Mouse (Mus musculus): Measurements from ENCODE around the gene Bloc1s5. TPM values are rescaled to one million over a fixed set of nuclear protein-coding genes. Genes with fewer than 3 reads are reported as not detected.

Gene Bloc1s5
- polyA plus RNA-seq, 1 experiment = 8.7 TPM

DNA sequence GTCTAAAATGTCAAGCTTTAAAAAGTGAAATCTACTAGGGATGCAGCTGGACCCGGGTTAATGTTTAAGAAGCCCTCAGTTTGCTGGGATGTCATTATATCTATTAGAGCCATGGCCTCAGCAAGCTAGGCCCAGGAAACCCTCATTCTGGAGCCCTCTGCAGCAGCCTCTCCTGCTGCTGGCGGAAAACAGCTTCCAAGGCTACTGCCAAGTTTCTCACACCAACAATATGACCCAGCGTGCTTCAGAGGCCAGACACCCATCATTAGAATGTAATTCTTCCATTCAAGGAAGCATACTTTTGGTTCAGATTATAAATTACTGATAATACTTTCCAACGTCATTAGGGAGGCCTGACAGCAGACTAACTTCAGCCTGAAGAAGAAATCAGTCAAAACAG lies 18.0 kb downstream of the Bloc1s5 start:
- TF ChIP-seq POLR2AphosphoS2 (IDR thresholded peaks at IDR 0.05; ENCODE audit: insufficient read length, low read depth) = no peak
- TF ChIP-seq POLR2A (IDR thresholded peaks at IDR 0.05; ENCODE audit: insufficient read length, low read depth) = no peak
- TF ChIP-seq MYOG (IDR thresholded peaks at IDR 0.05; ENCODE audit: control insufficient read depth in 1 of 3, insufficient read depth in 1 of 3, insufficient read length in 2 of 3, low read depth in 2 of 3) = no peak
- no peak for TF ChIP-seq TCF3 (IDR thresholded peaks at IDR 0.05; ENCODE audit: insufficient read length, low read depth)
- no peak for TF ChIP-seq SRF (IDR thresholded peaks at IDR 0.05; ENCODE audit: control insufficient read depth, insufficient read length, low read depth)
- TF ChIP-seq MAX (IDR thresholded peaks at IDR 0.05; ENCODE audit: low read depth) = no peak
- no peak for TF ChIP-seq REST (IDR thresholded peaks at IDR 0.05; ENCODE audit: insufficient read depth, insufficient read length)
- TF ChIP-seq CEBPB (IDR thresholded peaks at IDR 0.05; ENCODE audit: insufficient read depth, poor library complexity, severe bottlenecking) = no peak
- no peak for TF ChIP-seq MYOD1 (IDR thresholded peaks at IDR 0.05; ENCODE audit: control insufficient read depth in 1 of 3, insufficient read length in 2 of 3, low read depth in 2 of 3)
- no peak for TF ChIP-seq TCF12 (IDR thresholded peaks at IDR 0.05; ENCODE audit: insufficient read depth, poor library complexity, severe bottlenecking)
- Histone ChIP-seq H3K79me2 (ENCODE audit: control insufficient read depth, insufficient read depth) (no peaks in the 10 kb centered on the region), H3K36me3 (ENCODE audit: control insufficient read depth, insufficient read depth) (no peaks in the 10 kb centered on the region), H3ac (ENCODE audit: control insufficient read depth, insufficient read length) (no peak overlapping the region), H3K4me3 (no peak overlapping the region), H3K4me2 (ENCODE audit: low read depth) (no peak overlapping the region), H3K27me3 (ENCODE audit: control insufficient read depth, insufficient read depth, insufficient read length) (no peaks in the 10 kb centered on the region)

DNA sequence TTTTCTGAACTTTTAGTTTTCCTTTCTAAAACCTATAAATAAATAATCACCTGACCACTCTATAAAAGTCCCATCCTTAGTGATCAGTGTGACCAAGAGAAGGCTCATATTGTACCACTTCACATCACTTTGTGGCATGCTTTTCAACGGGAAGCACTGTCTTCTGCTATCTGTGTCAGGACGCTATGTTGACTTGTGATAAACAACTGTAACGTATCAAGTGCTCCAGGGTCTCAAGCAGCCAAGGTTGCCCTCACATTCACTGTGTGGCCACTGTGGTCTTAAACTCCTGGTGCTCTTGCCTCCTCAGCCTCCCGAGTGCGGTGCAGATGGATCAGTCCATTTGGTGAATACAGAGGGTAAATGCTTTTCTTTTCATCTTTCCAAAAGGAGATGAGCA lies 19.3 kb downstream of the Bloc1s5 start:
- Histone ChIP-seq H3ac (ENCODE audit: control insufficient read depth, insufficient read length) (no peak overlapping the region), H3K36me3 (ENCODE audit: control insufficient read depth, insufficient read depth) (no peaks in the 10 kb centered on the region), H3K4me2 (ENCODE audit: low read depth) (no peak overlapping the region), H3K27me3 (ENCODE audit: control insufficient read depth, insufficient read depth, insufficient read length) (no peaks in the 10 kb centered on the region), H3K4me3 (no peak overlapping the region), H3K79me2 (ENCODE audit: control insufficient read depth, insufficient read depth) (no peaks in the 10 kb centered on the region)
- TF ChIP-seq MYOG (IDR thresholded peaks at IDR 0.05; ENCODE audit: control insufficient read depth in 1 of 3, insufficient read depth in 1 of 3, insufficient read length in 2 of 3, low read depth in 2 of 3) (no peak), POLR2A (IDR thresholded peaks at IDR 0.05; ENCODE audit: insufficient read length, low read depth) (no peak), USF1 (IDR thresholded peaks at IDR 0.05; ENCODE audit: low read depth) (no peak), POLR2AphosphoS2 (IDR thresholded peaks at IDR 0.05; ENCODE audit: insufficient read length, low read depth) (no peak), CEBPB (IDR thresholded peaks at IDR 0.05; ENCODE audit: insufficient read depth, poor library complexity, severe bottlenecking) (no peak), MAX (IDR thresholded peaks at IDR 0.05; ENCODE audit: low read depth) (no peak), E2F4 (IDR thresholded peaks at IDR 0.05; ENCODE audit: insufficient read depth) (no peak), SRF (IDR thresholded peaks at IDR 0.05; ENCODE audit: control insufficient read depth, insufficient read length, low read depth) (no peak), MYOD1 (IDR thresholded peaks at IDR 0.05; ENCODE audit: control insufficient read depth in 1 of 3, insufficient read length in 2 of 3, low read depth in 2 of 3) (no peak), TCF3 (IDR thresholded peaks at IDR 0.05; ENCODE audit: insufficient read length, low read depth) (no peak), REST (IDR thresholded peaks at IDR 0.05; ENCODE audit: insufficient read depth, insufficient read length) (no peak), TCF12 (IDR thresholded peaks at IDR 0.05; ENCODE audit: insufficient read depth, poor library complexity, severe bottlenecking) (no peak)

DNA sequence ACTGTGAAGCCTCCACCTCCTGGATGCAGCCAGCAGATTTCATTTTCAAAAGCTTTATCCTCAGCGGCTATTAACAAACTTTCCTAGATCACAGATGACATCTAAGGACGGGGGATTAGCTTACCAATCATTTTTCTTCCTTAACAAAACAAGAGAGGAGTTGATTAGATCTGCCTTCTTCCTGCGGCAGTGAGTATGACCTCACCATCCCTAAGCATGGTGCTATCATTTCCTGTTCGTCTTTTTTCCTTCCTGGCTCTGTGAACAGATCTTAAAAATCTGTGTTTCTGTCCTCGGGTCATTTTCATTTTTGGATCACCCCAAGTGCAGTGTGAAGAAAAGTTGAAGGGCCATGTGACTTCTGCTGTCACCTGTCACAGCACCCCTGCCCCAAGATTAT lies 20.6 kb downstream of the Bloc1s5 start:
- Histone ChIP-seq H3K36me3 (ENCODE audit: control insufficient read depth, insufficient read depth) (peaks cover 4% of the 10 kb centered on the region), H3K4me3 (no peak overlapping the region), H3K79me2 (ENCODE audit: control insufficient read depth, insufficient read depth) (no peaks in the 10 kb centered on the region), H3K4me2 (ENCODE audit: low read depth) (no peak overlapping the region), H3ac (ENCODE audit: control insufficient read depth, insufficient read length) (no peak overlapping the region), H3K27me3 (ENCODE audit: control insufficient read depth, insufficient read depth, insufficient read length) (no peaks in the 10 kb centered on the region)
- no peak for TF ChIP-seq USF1 (IDR thresholded peaks at IDR 0.05; ENCODE audit: low read depth)

DNA sequence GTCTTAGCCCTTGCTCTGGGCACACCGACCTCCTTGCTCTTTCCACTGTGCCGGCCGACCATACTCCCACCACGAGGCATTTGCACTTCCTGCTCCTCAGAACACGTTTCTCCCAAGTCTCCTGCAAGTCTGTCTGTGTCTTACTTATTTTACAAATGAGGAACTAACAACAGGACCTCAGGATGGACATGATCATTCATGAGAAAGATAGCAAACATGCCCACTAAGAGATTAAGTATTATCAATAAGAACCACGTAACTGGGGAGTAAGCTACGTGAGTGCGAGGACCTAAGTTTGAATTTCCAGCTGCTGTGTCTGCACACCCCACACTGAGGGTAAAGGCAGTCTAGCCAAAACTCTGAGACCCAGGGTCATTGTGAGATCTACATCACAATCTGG lies 21.3 kb downstream of the Bloc1s5 start:
- no peak overlapping the region for H3ac ChIP-seq (ENCODE audit: control insufficient read depth, insufficient read length)
- H3K79me2 ChIP-seq (ENCODE audit: control insufficient read depth, insufficient read depth) = no peaks in the 10 kb centered on the region
- no peak overlapping the region for H3K4me3 ChIP-seq
- no peaks in the 10 kb centered on the region for H3K27me3 ChIP-seq (ENCODE audit: control insufficient read depth, insufficient read depth, insufficient read length)
- peaks cover 4% of the 10 kb centered on the region for H3K36me3 ChIP-seq (ENCODE audit: control insufficient read depth, insufficient read depth)
- TF ChIP-seq USF1 (IDR thresholded peaks at IDR 0.05; ENCODE audit: low read depth) = no peak
- TF ChIP-seq E2F4 (IDR thresholded peaks at IDR 0.05; ENCODE audit: insufficient read depth) = no peak
- no peak for TF ChIP-seq SRF (IDR thresholded peaks at IDR 0.05; ENCODE audit: control insufficient read depth, insufficient read length, low read depth)
- TF ChIP-seq TCF3 (IDR thresholded peaks at IDR 0.05; ENCODE audit: insufficient read length, low read depth) = no peak
- no peak for TF ChIP-seq POLR2AphosphoS2 (IDR thresholded peaks at IDR 0.05; ENCODE audit: insufficient read length, low read depth)
- TF ChIP-seq CEBPB (IDR thresholded peaks at IDR 0.05; ENCODE audit: insufficient read depth, poor library complexity, severe bottlenecking) = no peak
- TF ChIP-seq MYOD1 (IDR thresholded peaks at IDR 0.05; ENCODE audit: control insufficient read depth in 1 of 3, insufficient read length in 2 of 3, low read depth in 2 of 3) = no peak
- TF ChIP-seq REST (IDR thresholded peaks at IDR 0.05; ENCODE audit: insufficient read depth, insufficient read length) = no peak
- TF ChIP-seq MAX (IDR thresholded peaks at IDR 0.05; ENCODE audit: low read depth) = no peak
- no peak for TF ChIP-seq TCF12 (IDR thresholded peaks at IDR 0.05; ENCODE audit: insufficient read depth, poor library complexity, severe bottlenecking)
- no peak for TF ChIP-seq POLR2A (IDR thresholded peaks at IDR 0.05; ENCODE audit: insufficient read length, low read depth)
- no peak overlapping the region for H3K4me2 ChIP-seq (ENCODE audit: low read depth)

DNA sequence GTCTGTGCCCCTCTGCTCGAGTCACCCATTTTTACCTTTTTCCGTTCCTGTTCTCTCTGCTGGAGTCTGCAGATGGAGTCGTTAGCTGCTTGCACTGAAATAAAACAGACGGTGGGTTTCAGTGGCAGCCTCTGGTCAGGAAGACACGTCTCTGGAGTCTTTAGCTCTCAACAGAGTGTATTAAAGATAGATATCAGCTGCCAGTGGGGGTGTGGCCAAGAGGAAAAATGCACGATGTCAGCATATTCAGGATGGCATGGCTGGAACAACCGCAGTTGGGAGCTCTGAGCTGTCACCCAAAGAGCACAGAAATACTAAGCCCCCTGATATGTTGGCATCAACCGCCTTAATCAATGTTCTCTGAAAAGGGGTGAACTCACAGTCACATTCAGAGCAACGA lies 22.3 kb downstream of the Bloc1s5 start:
- Histone ChIP-seq H3K4me3 (no peak overlapping the region), H3K79me2 (ENCODE audit: control insufficient read depth, insufficient read depth) (no peaks in the 10 kb centered on the region), H3ac (ENCODE audit: control insufficient read depth, insufficient read length) (no peak overlapping the region), H3K36me3 (ENCODE audit: control insufficient read depth, insufficient read depth) (peaks cover 4% of the 10 kb centered on the region), H3K4me2 (ENCODE audit: low read depth) (no peak overlapping the region), H3K27me3 (ENCODE audit: control insufficient read depth, insufficient read depth, insufficient read length) (no peaks in the 10 kb centered on the region)
- no peak for TF ChIP-seq E2F4 (IDR thresholded peaks at IDR 0.05; ENCODE audit: insufficient read depth)
- TF ChIP-seq MAX (IDR thresholded peaks at IDR 0.05; ENCODE audit: low read depth) = no peak
- no peak for TF ChIP-seq POLR2AphosphoS2 (IDR thresholded peaks at IDR 0.05; ENCODE audit: insufficient read length, low read depth)
- TF ChIP-seq REST (IDR thresholded peaks at IDR 0.05; ENCODE audit: insufficient read depth, insufficient read length) = no peak
- TF ChIP-seq MYOG (IDR thresholded peaks at IDR 0.05; ENCODE audit: control insufficient read depth in 1 of 3, insufficient read depth in 1 of 3, insufficient read length in 2 of 3, low read depth in 2 of 3) = no peak

Measured in myocyte (in vitro differentiated cells).